Mouse (Mus musculus) common myeloid progenitor, adult 5-6 weeks (primary cell): ENCODE data around the gene Chek2. TPM values are rescaled to one million over a fixed set of nuclear protein-coding genes. Genes with fewer than 3 reads are reported as not detected.

Source experiments
- ATAC-seq: replicated peaks from 2 replicates; pipeline ENCODE4 v1.8.0; 2016; ENCODE audit warnings: low read depth, mild to moderate bottlenecking, moderate TSS enrichment, inconsistent platforms; ENCODE audit not compliant: poor library complexity, severe bottlenecking
- total RNA-seq: library from RNA; stranded (forward); fragments of 200-1000, 187-1606 nt; gene quantifications from 2 replicates; pipeline ENCODE4 v1.2.3, GENCODE M21; 2017

Gene Chek2
- 29.1 and 40.4 TPM in 2 replicates for total RNA-seq

GRCm38 (mm10) chr5:110839678-110840365 is at the start of gene Chek2, which contains the start of gene Hscb:
Chek2 (plus strand) TSS chr5:110839979.
Hscb (minus strand) TSS chr5:110839777.
- ATAC-seq: peak; percentile 88

GRCm38 (mm10) chr5:110794363-110794762 is 45.4 kb upstream of the Chek2 start:
- no peak for ATAC-seq

GRCm38 (mm10) chr5:110797696-110798095 is 42.1 kb upstream of the Chek2 start:
- ATAC-seq: no peak

- ATAC-seq: no peak
Measured at GRCm38 (mm10) chr5:110801036-110801624, 38.6 kb upstream of the Chek2 start.

DNA sequence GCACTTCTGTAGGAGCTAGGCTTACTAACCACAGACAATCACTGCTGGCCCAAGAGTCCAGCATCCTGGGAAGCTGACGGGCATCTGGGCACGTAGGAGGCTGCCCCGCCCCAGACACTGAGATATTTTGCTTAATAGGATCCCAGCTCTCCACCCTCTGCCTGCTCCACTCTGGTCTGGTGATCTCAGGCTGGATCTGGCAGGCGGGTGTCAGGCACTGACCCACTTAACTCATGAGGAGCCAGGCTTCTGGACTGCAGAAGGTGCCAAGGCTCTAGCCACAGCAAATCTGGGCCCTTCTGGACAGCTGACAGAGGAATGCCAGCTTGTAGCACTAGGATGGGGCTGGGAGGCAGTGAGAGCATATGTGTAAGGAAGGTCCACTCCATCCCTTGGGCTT is 37.6 kb upstream of the Chek2 start:
- ATAC-seq: no peak

GRCm38 (mm10) chr5:110802809-110803208 is 37.0 kb upstream of the Chek2 start:
- ATAC-seq: no peak

DNA sequence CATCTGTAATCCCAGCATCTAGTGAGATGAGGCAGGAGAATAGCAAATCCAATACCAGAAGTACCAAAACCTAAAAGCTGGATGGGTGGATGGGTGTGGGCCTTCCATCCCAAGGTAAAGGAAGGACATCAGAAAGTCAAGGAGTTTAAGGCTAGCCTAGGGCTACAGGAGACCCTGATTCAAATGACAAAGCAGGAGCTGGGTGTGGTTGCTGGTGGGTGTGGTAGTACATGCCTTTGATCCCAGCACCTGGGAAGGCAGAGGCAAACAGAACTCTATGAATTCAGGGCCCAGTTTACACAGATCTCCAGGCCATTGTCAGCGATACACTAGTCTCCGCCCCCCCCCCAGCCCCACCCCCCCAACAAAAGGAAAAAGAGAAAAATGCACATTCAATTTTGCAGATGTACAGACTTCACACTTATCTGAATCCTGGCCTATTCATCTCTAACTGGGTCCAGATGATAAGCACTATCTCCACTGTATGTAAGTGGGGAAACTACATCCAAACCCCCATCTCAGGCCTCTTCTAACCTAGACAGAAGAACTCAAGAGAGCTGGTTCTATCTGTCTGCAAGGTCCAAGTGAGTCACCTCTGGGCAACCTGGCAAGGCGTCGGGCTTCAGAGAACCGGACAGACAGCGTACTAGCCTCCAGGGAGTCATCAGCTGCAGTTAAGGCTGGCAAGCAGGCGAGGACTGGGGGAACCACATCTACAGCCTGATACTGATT is 35.6 kb upstream of the Chek2 start:
- ATAC-seq: no peak

DNA sequence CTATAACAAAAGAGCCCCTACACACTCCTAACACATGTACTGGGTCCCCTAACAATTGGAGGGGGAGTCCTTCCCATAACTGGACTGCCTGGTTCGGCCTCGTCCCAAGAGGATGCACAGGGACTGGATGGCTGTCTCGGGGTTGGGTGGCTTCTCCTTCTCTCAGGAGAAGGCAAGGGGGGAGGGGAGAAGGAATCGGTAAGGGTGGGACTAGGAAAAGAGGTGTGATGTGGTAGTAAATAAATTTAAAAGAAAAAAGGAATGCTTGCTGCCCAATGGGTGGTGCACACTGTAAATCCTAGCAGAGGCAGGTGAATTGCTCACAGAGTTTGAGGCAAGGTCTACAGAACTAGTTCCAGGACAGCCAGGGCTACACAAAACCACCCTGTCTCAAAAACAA is 33.6 kb upstream of the Chek2 start:
- ATAC-seq: no peak

DNA sequence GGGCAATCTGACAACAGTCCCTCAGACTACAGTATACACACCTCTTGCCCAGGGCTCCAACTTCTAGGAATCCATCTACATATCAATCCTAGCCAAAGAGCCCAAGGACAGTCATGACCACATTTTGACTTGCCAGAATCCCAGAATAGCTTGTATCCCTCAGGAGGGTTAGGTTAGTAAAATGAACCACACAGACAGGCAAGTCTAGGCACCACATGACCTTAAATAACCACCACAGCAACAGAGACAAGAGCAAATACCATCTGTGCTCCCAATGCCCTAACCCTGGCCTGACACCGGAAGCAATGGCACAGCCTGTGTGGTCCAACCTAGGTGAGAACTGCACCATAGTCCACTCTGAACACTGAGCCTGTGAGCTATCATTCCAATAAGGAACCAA is 33.1 kb upstream of the Chek2 start:
- no peak for ATAC-seq

DNA sequence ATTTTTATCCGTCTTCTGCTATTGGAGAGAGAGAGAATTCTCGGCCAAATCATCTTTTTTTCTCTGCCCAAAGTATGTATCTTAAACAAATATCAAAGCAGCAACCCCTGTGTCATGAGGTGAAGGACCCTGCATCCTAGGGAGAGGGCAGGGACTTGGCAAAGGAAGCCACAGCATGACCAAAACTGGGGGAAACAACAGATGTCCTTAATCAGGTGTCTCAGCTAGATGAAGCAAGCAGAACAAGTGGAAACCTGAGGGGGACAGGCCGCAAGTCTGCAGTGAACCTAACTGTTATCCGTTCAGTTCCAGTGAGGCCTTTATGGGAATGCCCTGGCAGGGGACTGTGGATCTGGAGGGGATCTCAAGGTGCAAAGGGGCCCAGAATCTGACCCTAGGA is 32.3 kb upstream of the Chek2 start:
- no peak for ATAC-seq

- ATAC-seq: peak; percentile 60
Measured at GRCm38 (mm10) chr5:110808061-110808631, 31.6 kb upstream of the Chek2 start.

DNA sequence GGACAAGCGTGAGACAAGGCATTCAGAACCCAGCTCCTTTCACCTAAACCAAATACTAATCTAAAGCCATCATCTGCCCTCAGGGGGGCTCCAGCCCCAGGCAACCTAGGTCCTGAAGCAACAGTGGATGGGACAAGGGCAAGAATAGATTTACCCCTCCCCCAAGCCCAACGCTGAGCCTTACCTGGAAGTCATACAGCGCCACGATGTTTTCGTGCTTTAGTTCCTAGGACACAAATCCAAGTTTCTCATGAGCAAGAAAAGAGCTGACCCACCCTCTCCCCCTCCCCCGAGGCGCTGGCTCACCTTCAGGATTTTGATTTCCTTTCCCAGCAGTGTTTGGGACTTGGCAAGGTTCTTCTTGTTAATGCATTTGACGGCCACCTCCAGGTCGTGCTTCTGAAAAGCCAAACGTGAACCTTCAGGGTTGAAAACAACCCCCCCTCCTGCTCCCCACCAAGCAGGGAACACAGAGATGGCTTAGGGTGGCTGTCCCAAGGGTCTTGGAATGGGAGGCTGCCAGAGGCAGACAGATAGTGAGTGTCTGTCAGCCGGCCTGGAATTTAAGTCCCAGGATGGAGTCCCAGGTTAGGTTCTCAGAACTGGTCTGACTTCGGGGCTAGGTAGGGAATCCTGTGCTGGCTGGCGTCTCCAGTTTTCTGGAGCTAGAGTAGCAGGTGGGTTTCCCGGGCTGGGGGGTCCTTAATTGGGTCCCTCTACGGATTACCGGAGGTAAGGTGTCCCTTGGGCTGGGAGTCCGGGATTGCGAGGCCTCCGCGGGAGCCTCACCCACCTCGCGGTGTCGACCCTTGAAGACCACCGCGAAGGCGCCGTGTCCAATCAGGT is 30.7 kb upstream of the Chek2 start:
- no peak for ATAC-seq

DNA sequence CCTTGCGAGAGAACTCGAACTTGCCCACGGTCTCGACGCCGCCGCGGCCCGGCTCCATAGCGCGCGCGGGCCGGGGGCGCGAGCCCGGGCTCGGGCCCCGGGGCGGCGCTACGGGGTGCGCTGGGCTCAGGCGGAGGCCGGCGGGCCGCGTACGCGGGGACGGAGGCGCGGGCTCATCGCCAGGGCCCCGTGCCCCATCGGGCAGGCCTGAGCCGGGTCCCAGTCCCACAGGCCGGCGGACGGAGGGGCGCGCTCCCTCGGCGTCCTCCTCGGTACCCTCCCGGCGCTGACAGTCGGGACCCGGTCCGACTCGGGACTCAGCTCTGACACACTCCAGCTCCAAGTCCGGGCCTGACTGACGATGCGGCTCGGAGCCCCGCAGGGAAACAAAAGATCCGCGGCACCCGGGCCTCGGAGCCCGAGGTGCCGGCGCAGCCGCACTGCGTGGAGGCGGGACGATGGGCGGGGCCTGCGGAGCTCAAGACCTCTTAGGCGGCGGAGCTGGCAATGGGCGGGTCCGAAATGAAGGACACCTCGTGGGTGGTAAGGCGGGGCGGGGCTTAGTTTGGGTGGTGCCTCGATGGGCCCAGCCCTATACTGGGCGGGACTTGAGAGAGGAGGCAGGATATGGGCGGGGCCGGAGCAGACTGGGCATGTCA is 30.0 kb upstream of the Chek2 start, which contains the start of gene Ulk1:
Ulk1 (minus strand) TSS at position 431 of the 659 bp plus-strand sequence.
- ATAC-seq: peak; percentile 86

GRCm38 (mm10) chr5:110824421-110824820 is 15.4 kb upstream of the Chek2 start:
- ATAC-seq: no peak

- no peak for ATAC-seq
Measured at GRCm38 (mm10) chr5:110826781-110827495, 12.8 kb upstream of the Chek2 start.

DNA sequence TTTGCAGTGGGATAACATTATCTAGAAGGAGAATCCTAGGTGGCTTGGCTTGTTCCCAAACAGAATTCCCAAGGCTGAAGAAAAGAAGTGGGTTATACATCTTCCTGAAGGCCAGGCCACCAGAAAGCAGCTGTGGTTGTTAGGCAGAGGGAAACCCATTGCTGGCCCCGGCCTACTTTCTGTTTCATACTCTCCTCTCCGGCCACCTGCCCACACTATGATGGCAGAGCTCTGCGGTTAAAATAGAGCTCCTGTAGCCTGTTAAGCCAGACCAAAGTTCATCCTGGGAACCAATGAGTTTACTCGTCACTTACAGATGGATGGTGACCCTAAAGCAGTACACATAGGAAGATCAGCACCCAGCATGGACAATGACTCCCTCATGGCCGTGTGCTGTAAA is 12.2 kb upstream of the Chek2 start:
- no peak for ATAC-seq

DNA sequence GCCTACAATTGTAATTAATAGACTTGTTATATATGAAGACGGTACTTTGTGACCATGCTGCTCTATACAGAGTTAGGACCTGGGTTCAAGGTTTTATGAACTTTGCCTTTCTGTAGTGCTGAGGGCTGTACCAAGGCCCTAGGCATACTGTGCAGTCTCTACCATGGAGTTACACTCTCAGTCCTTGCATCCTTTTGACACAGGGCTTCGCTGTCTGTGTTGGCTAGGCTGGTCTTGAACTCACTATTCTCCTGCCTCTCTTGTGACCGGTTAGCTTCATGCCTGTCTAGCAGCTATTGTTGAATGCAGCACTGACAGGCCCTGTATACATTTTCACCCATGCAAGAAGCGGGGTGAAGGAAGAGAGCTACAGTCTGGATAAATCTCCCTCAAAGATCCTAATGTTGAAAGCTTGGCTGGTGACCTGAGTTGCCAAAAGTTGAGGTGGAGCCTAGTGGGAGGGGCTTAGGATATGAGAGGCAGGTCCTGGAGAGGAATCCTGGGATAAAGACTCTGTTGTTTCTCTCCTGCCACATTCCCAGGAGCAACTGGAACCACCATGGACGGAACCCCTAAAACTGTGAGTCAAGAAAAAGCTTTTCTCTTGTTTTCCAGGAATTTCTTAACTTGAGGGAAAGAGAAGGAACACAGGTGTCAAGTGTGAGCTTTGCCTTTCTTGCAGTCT is 8.6 kb upstream of the Chek2 start:
- ATAC-seq: no peak

GRCm38 (mm10) chr5:110835959-110836358 is 3.8 kb upstream of the Chek2 start:
- ATAC-seq: peak; percentile 60
